Mouse (Mus musculus): ENCODE data around the gene Grk5. TPM values are rescaled to one million over a fixed set of nuclear protein-coding genes. Genes with fewer than 3 reads are reported as not detected.
"Not testable (repeated sequence)": the region's sequence is repeated elsewhere in the genome, so short reads cannot be mapped to it uniquely, and the experiment has no call there.

Grk5 gene
- total RNA-seq, 2 experiments from 2014 or later: 20.6 to 25.6 TPM

DNA sequence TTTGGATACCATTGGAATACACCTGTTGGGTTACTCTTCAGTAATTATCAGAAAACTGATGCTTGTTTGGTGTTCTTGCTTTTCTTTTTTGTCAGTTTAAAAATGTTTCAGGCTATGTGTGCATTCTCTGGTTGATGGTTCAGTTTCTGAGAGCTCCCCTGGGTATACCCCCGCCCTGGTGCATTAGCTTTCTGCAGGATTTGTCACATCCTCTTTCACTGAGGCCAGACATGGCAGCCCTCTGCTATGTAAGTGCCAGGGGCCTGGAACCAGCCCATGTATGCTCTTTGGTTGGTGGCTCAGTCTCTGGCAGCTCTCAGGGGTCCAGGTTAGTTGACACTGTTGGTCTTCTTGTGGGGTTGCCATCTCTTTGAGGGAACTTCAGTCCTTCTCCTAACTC lies 14.4 kb downstream of the Grk5 start:
- intact Hi-C loops (cut with DNase I): no loop called here
- DNase-seq (ENCODE audit: low spot score): no peak

DNA sequence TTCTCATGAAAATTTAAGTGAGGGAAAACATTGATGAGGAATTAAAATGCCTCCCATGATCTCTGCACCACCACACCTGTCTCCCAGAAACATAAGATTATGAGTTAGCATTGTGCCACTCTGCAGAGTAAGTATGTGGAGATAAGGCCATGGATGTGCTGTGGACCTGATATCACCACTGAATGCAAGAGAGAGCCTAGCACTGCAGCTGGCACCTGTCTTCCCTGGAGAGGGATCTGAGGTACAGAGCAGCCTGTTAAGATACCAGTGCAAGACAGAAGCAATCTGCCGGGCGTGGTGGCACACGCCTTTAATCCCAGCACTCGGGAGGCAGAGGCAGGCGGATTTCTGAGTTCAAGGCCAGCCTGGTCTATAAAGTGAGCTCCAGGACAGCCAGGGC lies 15.9 kb downstream of the Grk5 start:
- intact Hi-C loops (cut with DNase I): no loop called here
- no peak for DNase-seq (ENCODE audit: low spot score)

DNA sequence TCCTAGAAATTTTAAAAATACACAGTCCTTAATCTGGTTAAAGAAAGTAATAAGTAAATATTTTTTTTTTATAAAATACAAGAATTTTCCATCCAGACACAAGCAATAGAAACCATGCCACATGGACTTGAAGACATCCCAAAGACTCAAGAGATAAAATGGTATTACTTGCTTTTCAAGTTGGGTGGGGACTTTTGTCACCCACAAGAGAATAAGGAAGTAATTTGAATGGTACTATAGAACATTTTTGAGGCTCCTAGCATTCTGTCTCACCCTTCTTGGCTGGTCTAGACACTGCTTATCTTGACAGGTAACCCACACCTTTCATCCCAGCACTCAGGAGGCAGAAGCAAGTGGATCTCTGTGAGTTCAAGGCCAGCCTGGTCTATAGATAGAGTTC lies 20.8 kb downstream of the Grk5 start:
- DNase-seq (ENCODE audit: low spot score): no peak
- intact Hi-C loops (cut with DNase I): no loop called here

DNA sequence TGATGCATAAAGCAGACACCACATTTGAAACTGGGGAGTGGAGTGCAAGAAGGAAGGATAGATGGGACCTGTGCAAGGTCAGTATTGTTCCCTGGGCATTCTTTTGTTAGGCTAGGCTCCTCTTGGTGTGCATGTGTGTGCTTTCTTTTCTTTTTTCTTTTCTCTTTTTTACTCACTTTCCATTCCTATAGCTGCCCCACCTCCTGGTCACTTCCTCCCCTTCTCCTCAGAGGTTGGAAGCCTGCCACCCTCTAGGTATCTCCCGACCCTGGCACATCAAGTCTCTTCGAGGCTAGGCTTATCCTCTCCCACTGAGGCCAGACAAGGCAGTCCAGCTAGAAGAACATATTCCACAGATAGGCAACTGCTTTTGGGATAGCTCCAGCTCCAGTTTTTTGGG lies 22.1 kb downstream of the Grk5 start:
- no peak for DNase-seq (ENCODE audit: low spot score)
- intact Hi-C loops (cut with DNase I): no loop called here

DNA sequence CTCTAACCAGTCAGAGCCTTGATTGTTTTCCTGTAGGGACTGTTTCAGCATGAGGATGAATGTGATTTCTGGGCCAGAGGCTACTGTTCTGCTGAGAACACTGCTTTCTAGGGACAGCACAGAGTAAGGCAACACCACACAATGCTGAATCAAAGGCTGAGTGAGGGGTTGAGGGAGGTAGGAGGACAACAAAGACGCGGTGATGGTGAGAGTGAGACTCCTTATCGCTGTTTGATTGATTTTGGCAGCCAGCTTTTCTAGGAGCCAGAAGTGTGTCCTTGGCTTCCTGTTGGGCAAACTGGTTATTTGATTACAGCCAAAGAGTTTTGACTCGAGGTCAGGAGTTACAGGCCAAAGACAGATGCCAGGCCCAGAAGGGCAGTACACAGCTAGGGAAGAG lies 25.7 kb downstream of the Grk5 start:
- DNase-seq (ENCODE audit: low spot score): no peak
- intact Hi-C loops (cut with DNase I): no loop called here

DNA sequence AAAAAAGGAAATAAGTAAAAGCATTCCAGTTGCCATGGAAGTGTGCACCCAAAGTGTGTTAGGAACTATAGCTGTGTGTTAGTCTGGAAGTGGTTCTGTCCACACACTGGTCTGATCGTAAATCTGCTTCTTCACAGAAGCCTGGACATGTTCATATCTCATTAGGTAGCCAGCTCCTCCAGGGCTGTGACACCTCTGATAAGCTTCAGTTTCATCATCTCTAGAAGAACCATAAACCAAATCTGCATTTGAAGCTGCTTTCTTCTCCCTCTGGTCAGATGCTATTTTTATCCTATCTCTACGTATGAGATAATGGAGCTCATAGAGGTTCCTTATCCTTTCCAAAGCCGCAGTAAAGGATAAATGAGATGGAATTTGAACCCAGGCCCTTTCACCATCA lies 26.3 kb downstream of the Grk5 start:
- intact Hi-C loops (cut with DNase I): no loop called here
- DNase-seq (ENCODE audit: low spot score): no peak

DNA sequence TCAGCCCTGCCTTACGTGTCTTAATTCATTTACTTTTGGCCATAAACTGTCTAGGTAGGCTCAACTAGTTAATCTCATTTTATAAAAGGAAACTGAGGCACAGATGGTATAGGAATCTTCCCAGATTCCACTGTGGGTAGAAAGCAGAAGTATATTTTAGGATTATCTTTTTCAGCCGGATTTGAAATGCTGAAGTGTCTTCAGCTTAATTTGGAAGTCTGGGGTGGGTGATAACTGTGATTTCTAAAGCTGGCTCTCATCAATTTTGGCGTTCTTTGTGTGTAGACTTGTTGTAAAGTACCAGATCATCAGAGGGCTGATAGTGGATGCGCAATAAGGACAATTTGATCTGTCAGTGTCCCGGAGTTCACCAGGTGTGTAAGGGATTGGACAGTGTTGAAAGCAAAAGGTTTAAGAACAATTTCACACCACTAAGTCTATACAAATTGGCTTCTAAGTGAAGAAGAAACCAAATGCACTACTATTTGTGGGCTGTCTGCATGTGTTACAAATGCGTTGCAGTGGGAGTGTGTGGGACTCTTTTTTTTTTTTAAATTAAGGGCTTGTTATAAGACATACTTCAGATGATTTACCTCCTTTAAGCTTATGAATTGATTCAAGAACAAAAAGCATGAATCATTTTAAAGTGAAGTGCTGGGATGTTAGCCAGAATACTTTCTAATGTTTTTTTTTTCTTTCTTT lies 27.5 kb downstream of the Grk5 start:
- no peak for DNase-seq (ENCODE audit: low spot score)
- intact Hi-C loops (cut with DNase I): no loop called here

DNA sequence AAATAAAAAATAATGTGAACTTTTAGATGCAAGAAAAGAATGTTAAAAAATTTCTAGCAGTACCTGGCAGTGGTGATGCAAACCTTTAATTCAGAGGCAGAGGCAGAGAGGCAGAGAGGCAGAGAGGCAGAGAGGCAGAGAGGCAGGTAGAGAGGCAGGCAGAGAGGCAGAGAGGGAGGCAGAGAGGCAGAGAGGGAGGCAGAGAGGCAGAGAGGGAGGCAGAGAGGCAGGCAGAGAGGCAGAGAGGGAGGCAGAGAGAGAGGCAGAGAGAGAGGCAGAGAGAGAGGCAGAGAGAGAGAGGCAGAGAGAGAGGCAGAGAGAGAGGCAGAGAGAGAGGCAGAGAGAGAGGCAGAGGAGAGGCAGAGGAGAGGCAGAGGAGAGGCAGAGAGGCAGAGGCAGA lies 35.0 kb downstream of the Grk5 start:
- intact Hi-C loops (cut with DNase I); DNase-seq (ENCODE audit: low spot score): not testable (repeated sequence)

DNA sequence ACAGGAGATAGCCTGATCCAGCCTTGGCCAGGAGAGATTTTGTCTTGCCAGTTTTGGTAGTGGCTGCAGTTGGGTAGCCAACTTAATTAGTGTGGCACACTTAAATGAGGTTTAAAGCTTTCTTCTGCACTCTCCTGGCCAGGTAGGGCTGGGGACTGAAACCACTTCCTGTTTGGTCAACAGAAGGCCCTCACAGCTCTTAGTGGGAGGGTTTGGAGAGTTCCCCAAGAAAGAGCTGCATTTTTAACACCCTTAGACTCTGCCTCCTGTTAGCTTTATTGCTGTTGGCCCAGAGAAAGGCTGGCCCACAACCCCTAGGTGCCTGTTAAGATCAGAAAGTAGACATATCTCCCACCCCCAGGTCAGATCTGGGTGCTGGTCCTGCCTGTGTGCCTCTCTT lies 45.5 kb downstream of the Grk5 start:
- DNase-seq (ENCODE audit: low spot score): no peak
- intact Hi-C loops (cut with DNase I): no loop called here

DNA sequence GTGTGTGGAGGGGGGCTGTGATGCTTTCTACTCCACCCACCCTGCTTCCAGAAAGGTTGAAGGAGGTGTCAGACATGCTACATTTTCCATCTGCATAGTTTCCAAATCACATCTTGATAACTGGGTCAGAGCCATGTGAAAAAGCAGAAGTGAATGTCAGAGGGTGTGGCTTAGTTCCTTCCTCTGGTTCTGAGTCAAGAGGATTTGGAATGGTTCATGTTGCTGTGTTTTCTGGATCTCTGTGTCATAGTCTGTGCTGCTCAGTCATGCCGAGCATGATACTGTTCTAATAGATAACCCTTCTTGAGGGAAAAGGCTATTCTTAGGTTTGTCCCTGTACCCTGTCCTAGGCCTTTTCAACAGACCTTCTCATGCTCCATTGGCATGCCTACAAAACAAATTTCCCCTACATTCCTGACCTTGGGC lies 50.4 kb downstream of the Grk5 start:
- peak; percentile 50 for DNase-seq (ENCODE audit: low spot score)
- intact Hi-C loops (cut with DNase I): loop anchor here (5.0 kb wide), 1 partner anchor 48 kb away; no protein-coding TSS in a partner anchor

DNA sequence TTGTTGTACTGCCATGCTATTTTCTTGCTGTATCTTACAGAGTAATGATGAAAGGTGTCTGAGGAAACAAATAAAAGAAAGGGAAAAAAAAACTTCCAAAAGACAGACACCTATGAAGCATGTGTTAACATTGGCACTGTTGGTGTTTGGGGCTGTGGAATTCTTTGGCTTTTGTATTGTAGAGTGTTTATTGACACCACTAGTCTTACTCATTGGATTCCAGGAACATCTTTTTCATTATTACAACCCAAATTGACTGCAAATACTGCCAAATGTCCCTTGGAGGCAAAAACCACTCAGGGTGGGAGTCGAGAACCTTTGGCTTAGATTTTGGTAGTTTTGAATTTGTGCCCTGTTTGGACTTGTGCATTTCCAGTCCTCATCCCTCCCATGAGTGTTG lies 51.3 kb downstream of the Grk5 start:
- no peak for DNase-seq (ENCODE audit: low spot score)

DNA sequence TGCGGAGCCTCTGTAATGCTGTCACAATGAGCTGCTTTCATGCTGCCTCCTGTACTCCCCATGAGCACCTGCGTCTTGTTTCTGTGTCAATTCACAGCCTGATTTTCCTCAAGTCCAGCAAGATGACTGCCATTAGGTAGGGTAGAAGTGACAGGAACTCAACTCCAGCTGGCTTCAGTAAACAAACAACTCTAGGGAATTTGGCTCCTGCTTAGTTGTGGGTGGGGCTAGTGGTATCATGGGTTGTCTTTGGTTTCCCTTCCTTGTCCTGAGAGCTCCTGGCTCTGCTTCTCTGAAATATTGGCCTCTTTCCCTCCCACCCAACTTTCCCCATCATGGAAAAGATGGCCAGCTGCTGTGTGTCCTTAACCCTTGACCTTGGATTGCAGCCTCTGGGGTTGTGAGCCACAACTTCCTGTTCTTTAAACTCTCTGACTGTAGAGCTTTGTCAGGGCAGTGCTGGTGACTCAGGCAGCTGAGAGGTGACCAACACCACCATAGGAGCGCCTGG lies 56.3 kb downstream of the Grk5 start:
- DNase-seq (ENCODE audit: low spot score): peak; percentile 73
- intact Hi-C loops (cut with DNase I): no loop called here

More for the DNA sequence above, 51.3 kb downstream of the Grk5 start:
- intact Hi-C loops (cut with DNase I): loop anchor here (5.0 kb wide), 1 partner anchor 49 kb away; no protein-coding TSS in a partner anchor

DNA sequence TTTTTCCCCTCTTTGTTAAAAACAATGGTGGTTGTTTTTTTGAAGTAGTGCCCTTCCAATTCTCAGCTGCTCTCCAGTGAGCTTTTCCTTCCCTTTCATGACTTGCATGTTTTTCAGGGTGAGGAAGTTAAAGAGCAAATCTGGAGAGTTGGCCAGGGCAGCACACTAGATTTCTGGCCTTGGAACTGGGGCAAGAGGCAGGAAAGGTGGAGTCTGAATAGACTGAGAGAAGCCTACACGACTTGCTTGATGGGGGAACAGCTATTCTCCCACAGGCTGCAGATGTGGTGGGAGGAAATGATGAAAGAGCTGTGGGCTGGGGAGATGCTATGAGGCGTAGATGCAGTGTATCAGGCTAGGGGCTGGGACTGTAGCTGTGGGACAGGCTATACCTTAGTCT lies 57.1 kb downstream of the Grk5 start:
- intact Hi-C loops (cut with DNase I): no loop called here

DNA sequence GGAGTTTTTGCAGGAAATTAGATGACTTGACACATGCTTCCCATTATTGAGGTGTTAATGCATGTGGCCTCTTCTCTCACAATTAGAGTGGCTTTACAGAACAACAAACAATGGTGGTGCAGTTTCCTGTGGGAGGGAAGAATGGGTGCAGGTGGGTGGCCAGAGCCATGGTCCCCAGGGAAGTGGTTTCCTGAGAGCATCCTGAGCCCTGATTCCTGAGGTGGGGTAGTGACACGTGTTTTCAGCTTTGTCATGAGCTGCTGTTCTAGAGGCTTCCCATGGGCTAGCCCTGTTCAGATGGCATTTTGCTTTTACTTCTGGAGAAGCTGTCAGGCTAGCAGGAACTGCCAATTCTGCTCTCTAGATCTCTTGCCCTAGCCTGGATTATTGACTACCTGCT lies 59.4 kb downstream of the Grk5 start:
- peak; percentile 23 for DNase-seq (ENCODE audit: low spot score)
- intact Hi-C loops (cut with DNase I): no loop called here

More for the DNA sequence above, 57.1 kb downstream of the Grk5 start:
- peak; percentile 65 for DNase-seq (ENCODE audit: low spot score)

DNA sequence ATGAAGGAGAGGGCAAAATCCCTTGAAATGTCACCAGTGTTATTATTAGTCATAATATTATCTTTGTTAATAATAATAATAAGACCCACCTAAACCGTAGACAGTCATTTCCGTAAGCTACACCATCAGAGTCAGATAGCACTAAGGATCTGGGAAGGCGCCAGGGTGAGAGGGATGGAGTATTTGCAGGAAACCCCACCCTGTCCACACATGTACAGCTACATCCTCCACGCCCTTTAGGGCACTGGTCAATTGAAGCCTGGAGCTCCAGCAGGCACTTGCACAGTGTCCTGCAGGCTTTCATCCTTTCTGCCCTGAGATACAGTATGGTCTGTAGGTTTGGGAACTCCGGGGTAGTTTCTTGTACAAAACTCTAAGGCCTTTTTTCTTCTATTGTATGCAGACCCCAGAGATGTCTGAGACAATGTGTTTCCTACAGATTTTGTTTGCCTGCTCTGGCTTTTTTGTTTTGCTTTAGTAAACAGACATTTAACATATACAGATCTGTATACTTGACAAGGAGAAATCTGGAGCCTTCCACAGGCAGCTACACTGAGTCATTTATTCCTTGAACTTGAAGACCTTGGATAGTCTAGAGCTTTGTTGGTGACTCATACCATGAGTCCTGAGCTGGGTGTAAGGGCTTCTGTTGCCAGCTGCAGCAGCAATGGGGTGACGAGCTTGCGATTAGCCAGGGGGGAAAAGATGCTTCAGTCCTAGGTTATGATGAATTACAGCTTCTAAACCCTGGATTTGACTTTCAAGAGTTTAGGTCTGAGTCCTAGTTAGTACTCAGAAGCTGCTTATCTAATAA lies 60.7 kb downstream of the Grk5 start:
- DNase-seq (ENCODE audit: low spot score): peak; percentile 61
- intact Hi-C loops (cut with DNase I): loop anchor here (5.0 kb wide), 1 partner anchor 112 kb away; no protein-coding TSS in a partner anchor

DNA sequence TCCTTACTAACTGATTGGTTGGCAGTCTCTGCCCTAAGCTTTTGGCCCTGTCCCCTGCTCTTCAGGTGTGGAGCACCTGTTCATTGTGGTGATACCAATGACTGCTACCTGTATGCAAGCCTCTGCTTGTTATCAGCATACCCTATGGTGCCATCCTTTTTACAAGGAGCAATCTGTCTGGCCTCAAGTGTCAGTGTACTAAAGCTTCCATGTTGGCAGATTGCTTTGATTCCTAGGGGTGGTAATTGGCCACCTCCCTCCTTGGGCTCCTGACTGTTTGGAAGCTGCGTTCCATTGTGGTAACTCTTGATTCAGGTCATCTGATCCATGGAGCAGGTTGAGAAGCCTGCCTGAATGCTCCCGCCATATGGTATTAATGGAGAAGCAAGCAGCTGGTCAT lies 65.6 kb downstream of the Grk5 start:
- intact Hi-C loops (cut with DNase I): loop anchor here (2.0 kb wide), 1 partner anchor 68 kb away; no protein-coding TSS in a partner anchor
- DNase-seq (ENCODE audit: low spot score): no peak

DNA sequence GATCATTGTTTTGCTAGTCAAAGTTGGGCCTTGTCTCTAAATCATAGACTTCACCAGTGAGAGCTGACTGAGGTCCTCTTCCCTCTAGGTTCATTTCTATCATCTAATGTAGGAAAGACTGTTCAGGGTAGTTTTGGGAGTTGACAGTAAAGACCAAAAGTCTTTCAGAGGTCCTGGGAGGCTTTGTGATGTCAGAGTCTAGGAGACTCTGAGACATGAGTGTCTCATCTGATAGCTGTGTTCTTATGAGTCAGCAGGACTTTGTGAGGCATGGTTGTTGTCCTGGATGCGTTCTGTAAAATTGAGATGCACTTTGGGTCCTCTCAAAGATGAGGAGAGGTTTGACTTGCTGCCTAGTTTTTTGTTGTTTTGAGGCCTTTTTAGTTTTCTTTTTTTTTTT lies 66.2 kb downstream of the Grk5 start:
- intact Hi-C loops (cut with DNase I): loop anchor here (2.0 kb wide), 1 partner anchor 67 kb away; no protein-coding TSS in a partner anchor
- no peak for DNase-seq (ENCODE audit: low spot score)

DNA sequence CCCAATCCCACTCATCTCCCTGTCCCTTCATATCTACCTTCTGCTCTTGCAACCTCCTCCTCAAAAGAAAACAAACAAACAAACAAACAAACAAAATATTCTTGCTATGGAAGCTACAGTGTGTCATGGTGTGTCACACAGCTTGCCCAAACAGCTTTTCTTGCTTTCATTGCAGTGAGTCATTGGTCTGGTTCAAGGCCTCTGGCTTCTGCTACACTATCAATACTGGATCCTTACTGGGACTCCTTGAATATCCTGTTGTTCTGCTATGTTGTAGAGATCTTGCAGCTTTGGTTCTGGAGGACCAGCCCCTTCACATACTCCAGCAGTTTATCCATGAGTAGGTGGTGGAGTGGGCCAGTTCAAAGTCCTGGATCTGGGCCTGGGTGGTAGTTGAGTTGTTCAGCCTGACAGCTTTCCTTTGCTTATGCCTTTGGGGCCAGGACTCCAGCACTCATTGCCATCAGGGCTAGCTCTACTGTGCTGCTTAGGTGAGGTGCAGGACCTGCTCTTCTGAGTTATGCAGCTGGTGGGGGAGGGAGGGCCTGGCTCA lies 66.7 kb downstream of the Grk5 start:
- intact Hi-C loops (cut with DNase I): no loop called here
- DNase-seq (ENCODE audit: low spot score): no peak

DNA sequence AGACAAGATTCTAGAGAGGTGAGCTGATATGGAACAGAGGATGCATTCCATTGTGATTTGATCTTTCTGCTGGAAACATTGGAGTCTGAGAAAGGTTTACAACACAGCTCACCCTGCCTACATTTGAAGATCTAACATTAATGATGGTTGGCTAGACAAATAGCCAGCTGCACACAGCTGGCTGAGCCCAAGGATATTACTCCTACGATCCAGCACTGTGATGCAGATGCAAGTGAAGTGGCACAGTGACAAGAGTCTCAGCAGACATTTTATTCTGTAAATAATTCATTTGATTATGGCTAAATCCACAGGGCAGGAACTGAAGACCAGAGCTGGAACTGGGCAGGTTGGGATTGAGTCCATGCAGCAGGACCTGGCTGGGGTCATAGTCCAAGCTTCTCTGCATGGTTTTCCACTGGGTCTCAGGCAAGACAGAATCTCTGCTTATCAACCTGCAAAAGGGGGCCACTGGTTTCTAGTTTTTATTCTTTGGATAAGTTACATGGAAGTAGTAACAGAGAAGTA lies 70.2 kb downstream of the Grk5 start:
- peak; percentile 16 for DNase-seq (ENCODE audit: low spot score)

DNA sequence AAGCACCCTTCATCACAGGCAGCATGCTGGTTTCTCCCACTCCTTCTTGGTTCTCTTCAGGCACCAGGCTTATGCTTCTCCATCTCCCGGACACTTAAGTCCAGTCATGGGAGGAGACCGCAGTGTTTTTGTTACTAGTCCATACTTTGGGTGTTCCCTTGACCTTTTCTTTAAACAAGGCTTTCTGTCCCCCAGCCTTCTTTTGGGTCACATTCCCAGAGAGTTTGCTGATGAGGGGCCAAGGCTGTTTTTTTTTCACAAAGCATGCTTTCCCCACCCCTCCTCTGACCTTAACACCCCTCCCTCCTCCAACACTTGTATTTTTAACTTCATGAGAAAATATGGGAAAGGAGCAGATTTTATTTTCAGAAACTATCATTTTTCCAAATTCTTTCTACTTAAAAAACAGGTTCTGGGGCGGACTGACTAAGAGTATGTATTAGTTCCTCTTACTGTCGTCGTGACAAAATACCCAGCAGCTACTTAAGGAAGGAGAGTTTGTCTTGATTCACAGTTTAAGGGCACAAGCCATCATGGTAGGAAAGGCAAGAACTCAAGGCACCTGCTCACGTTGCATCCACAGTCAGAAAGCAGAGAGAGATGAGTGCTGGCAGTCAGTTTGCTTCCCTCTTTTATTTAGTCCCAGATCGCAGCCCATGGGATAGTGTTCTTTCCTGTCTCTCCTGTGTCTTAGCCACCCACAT lies 73.0 kb downstream of the Grk5 start:
- intact Hi-C loops (cut with DNase I): no loop called here
- no peak for DNase-seq (ENCODE audit: low spot score)

More for the DNA sequence above, 70.2 kb downstream of the Grk5 start:
- intact Hi-C loops (cut with DNase I): no loop called here

All from heart, postnatal 25 days (tissue).